Mouse (Mus musculus) neural tube, embryonic 14.5 days (tissue): ENCODE data around the gene Cdc34. TPM values are rescaled to one million over a fixed set of nuclear protein-coding genes. Genes with fewer than 3 reads are reported as not detected.
A peak's percentile ranks its signal among the peaks of the same experiment; 100 is the strongest.

ENCODE experiments used
- ATAC-seq: fragments of 200-750 bp; cut with Nextera tagmentation; 2 replicates; pipeline ENCODE4 v1.8.0; 2017; ENCODE audit warnings: low read depth, mild to moderate bottlenecking, moderate TSS enrichment, moderate library complexity
- H3K27ac ChIP-seq: fragments of 300-500 bp; sonication (generic); 2 replicates; pipeline ENCODE4 v1.5.1; 2014; ENCODE audit warnings: low read depth, mild to moderate bottlenecking, control low read depth, low read length, moderate library complexity, mixed read lengths
- H3K27me3 ChIP-seq: fragments of 300-500 bp; sonication (generic); 2 replicates; pipeline ENCODE4 v1.6.1; 2014; ENCODE audit warnings: low read length; ENCODE audit not compliant: control insufficient read depth, insufficient read depth
- H3K36me3 ChIP-seq: fragments of 300-500 bp; sonication (generic); 2 replicates; pipeline ENCODE4 v1.6.1; 2014; ENCODE audit warnings: low read length, mixed read lengths; ENCODE audit not compliant: control insufficient read depth, insufficient read depth
- H3K4me1 ChIP-seq: fragments of 300-500 bp; sonication (generic); 2 replicates; pipeline ENCODE4 v1.6.1; 2014; ENCODE audit warnings: low read length; ENCODE audit not compliant: control insufficient read depth, insufficient read depth
- H3K4me2 ChIP-seq: fragments of 300-500 bp; sonication (generic); 2 replicates; pipeline ENCODE4 v1.6.1; 2014; ENCODE audit warnings: mild to moderate bottlenecking, low read depth, low read length, control low read depth
- H3K4me3 ChIP-seq: fragments of 300-500 bp; sonication (generic); 2 replicates; pipeline ENCODE4 v1.5.1; 2014; ENCODE audit warnings: low read depth, low read length, control low read depth, mixed read lengths
- H3K9ac ChIP-seq: fragments of 300-500 bp; sonication (generic); replicated peaks from 2 replicates; pipeline ENCODE4 v1.6.1; 2014; ENCODE audit warnings: low read depth, mild to moderate bottlenecking, control low read depth, low read length, mixed read lengths
- H3K9me3 ChIP-seq: fragments of 300-500 bp; sonication (generic); 2 replicates; pipeline ENCODE4 v1.6.1; 2016; ENCODE audit warnings: low read length; ENCODE audit not compliant: control insufficient read depth
- WGBS: fragments of 180-500 bp; shearing (Covaris S2); extraction: QIAGEN DNeasy Blood & Tissue Kit; methylation state at CpG from one replicate; pipeline ENCODE4 v1.1.7; 2014; 5-methylcytosine and 5-hydroxymethylcytosine counted together
- polyA plus RNA-seq: library from polyadenylated mRNA; unstranded; fragments of >200 nt; fragmentation: Nextera tagmentation; extraction: Ambion mirVana; gene quantifications from 2 replicates; pipeline ENCODE4 v1.2.1, GENCODE M21; 2014

Cdc34 gene
- polyA plus RNA-seq, 1 experiment from 2014 or later = 69.7 TPM

- H3K4me2 ChIP-seq = 0 out of 2 replicates have a peak overlapping the region, but pooled peaks have one; percentile 12
- H3K9ac ChIP-seq = no peak overlapping the region
- WGBS = 52% methylated on average over 1 of the region's 1 CpGs
- H3K27me3 ChIP-seq = no peaks in the 10 kb centered on the region
- ATAC-seq = no peak
- no peaks in the 10 kb centered on the region for H3K9me3 ChIP-seq
- peaks cover 21% of the 10 kb centered on the region for H3K36me3 ChIP-seq
- no peak overlapping the region for H3K27ac ChIP-seq
- H3K4me1 ChIP-seq = peaks cover 22% of the 10 kb centered on the region
- H3K4me3 ChIP-seq = no peak overlapping the region
Measured at GRCm38 (mm10) chr10:79707162-79707561, 25.2 kb downstream of the Cdc34 start.

- WGBS = 79% methylated on average over 4 of the region's 4 CpGs
- Histone ChIP-seq H3K27ac (no peak overlapping the region), H3K4me1 (peaks cover 22% of the 10 kb centered on the region), H3K4me3 (no peak overlapping the region), H3K9ac (no peak overlapping the region), H3K4me2 (no peak overlapping the region), H3K36me3 (peaks cover 21% of the 10 kb centered on the region), H3K27me3 (no peaks in the 10 kb centered on the region), H3K9me3 (no peaks in the 10 kb centered on the region)
- ATAC-seq = no peak
Measured at GRCm38 (mm10) chr10:79707759-79708158, 25.8 kb downstream of the Cdc34 start.

- H3K36me3 ChIP-seq = peaks cover 21% of the 10 kb centered on the region
Measured at GRCm38 (mm10) chr10:79708668-79709067, 26.7 kb downstream of the Cdc34 start.

GRCm38 (mm10) chr10:79709307-79709706, 27.3 kb downstream of the Cdc34 start:
- no peak overlapping the region for H3K4me3 ChIP-seq
- WGBS = 88% methylated on average over 7 of the region's 7 CpGs
- peaks cover 22% of the 10 kb centered on the region for H3K4me1 ChIP-seq
- H3K27ac ChIP-seq = no peak overlapping the region
- peaks cover 21% of the 10 kb centered on the region for H3K36me3 ChIP-seq
- no peak overlapping the region for H3K9ac ChIP-seq
- no peaks in the 10 kb centered on the region for H3K9me3 ChIP-seq
- no peaks in the 10 kb centered on the region for H3K27me3 ChIP-seq
- no peak overlapping the region for H3K4me2 ChIP-seq
- no peak for ATAC-seq

More at GRCm38 (mm10) chr10:79708668-79709067, 26.7 kb downstream of the Cdc34 start:
- no peak overlapping the region for H3K4me3 ChIP-seq
- WGBS = 94% methylated on average over 21 of the region's 21 CpGs
- H3K27me3 ChIP-seq = no peaks in the 10 kb centered on the region
- ATAC-seq = no peak
- H3K9me3 ChIP-seq = no peaks in the 10 kb centered on the region
- no peak overlapping the region for H3K4me2 ChIP-seq
- no peak overlapping the region for H3K9ac ChIP-seq
- no peak overlapping the region for H3K27ac ChIP-seq
- H3K4me1 ChIP-seq = peaks cover 22% of the 10 kb centered on the region

- Histone ChIP-seq H3K36me3 (peaks cover 21% of the 10 kb centered on the region), H3K27ac (no peak overlapping the region), H3K27me3 (peaks cover 14% of the 10 kb centered on the region), H3K9me3 (no peaks in the 10 kb centered on the region), H3K9ac (no peak overlapping the region), H3K4me2 (no peak overlapping the region), H3K4me3 (no peak overlapping the region), H3K4me1 (peaks cover 3% of the 10 kb centered on the region; the same call in 1 of the 2 replicates)
- ATAC-seq = no peak
- WGBS = 88% methylated on average over 1 of the region's 1 CpGs
Measured at GRCm38 (mm10) chr10:79712029-79712428, 30.0 kb downstream of the Cdc34 start.

GRCm38 (mm10) chr10:79712499-79713126, 30.6 kb downstream of the Cdc34 start:
- Histone ChIP-seq H3K27ac (no peak overlapping the region), H3K9ac (no peak overlapping the region), H3K27me3 (peaks cover 18% of the 10 kb centered on the region), H3K4me3 (no peak overlapping the region), H3K4me2 (no peak overlapping the region), H3K36me3 (peaks cover 21% of the 10 kb centered on the region), H3K9me3 (no peaks in the 10 kb centered on the region), H3K4me1 (peaks cover 6% of the 10 kb centered on the region; the same call in 1 of the 2 replicates)
- 19% methylated on average over 4 of the region's 6 CpGs for WGBS
- peak; percentile 28; the same call in 1 of the 2 replicates for ATAC-seq

- no peak for ATAC-seq
- Histone ChIP-seq H3K27me3 (peaks cover 22% of the 10 kb centered on the region), H3K9me3 (no peaks in the 10 kb centered on the region), H3K36me3 (peaks cover 21% of the 10 kb centered on the region), H3K9ac (no peak overlapping the region), H3K4me3 (no peak overlapping the region), H3K4me1 (0 out of 2 replicates have a peak, but pooled peaks cover 4% of the 10 kb centered on the region), H3K4me2 (no peak overlapping the region), H3K27ac (no peak overlapping the region)
- 32% methylated on average over 1 of the region's 1 CpGs for WGBS
Measured at GRCm38 (mm10) chr10:79713163-79713562, 31.2 kb downstream of the Cdc34 start.

GRCm38 (mm10) chr10:79714996-79715395, 33.0 kb downstream of the Cdc34 start:
- Histone ChIP-seq H3K36me3 (peaks cover 16% of the 10 kb centered on the region), H3K4me1 (0 out of 2 replicates have a peak, but pooled peaks cover 4% of the 10 kb centered on the region), H3K9ac (no peak overlapping the region), H3K4me3 (no peak overlapping the region), H3K27ac (no peak overlapping the region), H3K4me2 (no peak overlapping the region), H3K27me3 (peaks cover 30% of the 10 kb centered on the region), H3K9me3 (no peaks in the 10 kb centered on the region)
- WGBS = 63% methylated on average over 4 of the region's 4 CpGs
- ATAC-seq = no peak

GRCm38 (mm10) chr10:79716254-79716987, 34.4 kb downstream of the Cdc34 start, which contains the start of gene Hcn2:
TSS of gene Hcn2 (plus strand) at chr10:79716634.
- no peaks in the 10 kb centered on the region for H3K9me3 ChIP-seq
- peaks cover 30% of the 10 kb centered on the region for H3K27me3 ChIP-seq
- 3% methylated on average over 46 of the region's 91 CpGs for WGBS
- peaks cover 5% of the 10 kb centered on the region; the same call in 1 of the 2 replicates for H3K36me3 ChIP-seq
- H3K4me3 ChIP-seq = peak within 1 kb of the TSS; percentile 65
- H3K4me2 ChIP-seq = peak within 1 kb of the TSS; percentile 81
- 0 out of 2 replicates have a peak, but pooled peaks cover 4% of the 10 kb centered on the region for H3K4me1 ChIP-seq
- H3K27ac ChIP-seq = 0 out of 2 replicates have a peak within 1 kb of the TSS, but pooled peaks have one; percentile 16
- peak within 1 kb of the TSS; percentile 76 for H3K9ac ChIP-seq
- peak; percentile 65 for ATAC-seq
